Mouse (Mus musculus): Measurements from ENCODE around the gene Eps8l1. TPM values are rescaled to one million over a fixed set of nuclear protein-coding genes. Genes with fewer than 3 reads are reported as not detected.
"Not testable (repeated sequence)": the region's sequence is repeated elsewhere in the genome, so short reads cannot be mapped to it uniquely, and the experiment has no call there.

Eps8l1 gene
- 10.6 and 12.7 TPM in 2 replicates for polyA plus RNA-seq (2012; rRNA removed)

- 53% methylated on average over 15 of the region's 16 CpGs for WGBS
- peaks cover 3% of the 10 kb centered on the region; the same call in 1 of the 2 replicates for H3K4me1 ChIP-seq (ENCODE audit: control insufficient read depth, insufficient read depth, low read length)
- H3K4me3 ChIP-seq (ENCODE audit: insufficient read depth, low read depth, low read length): peak within 1 kb of the TSS; percentile 64
- TF ChIP-seq CTCF (conservative IDR thresholded peaks at IDR 0.05; ENCODE audit: insufficient read depth, insufficient read length, low read depth, low read length) (no peak), POLR2A (IDR thresholded peaks at IDR 0.05; ENCODE audit: low read depth, low read length) (no peak)
- H3K27me3 ChIP-seq (replicated peaks; ENCODE audit: control insufficient read depth, insufficient read depth, low read length): no peaks in the 10 kb centered on the region
- H3K36me3 ChIP-seq (ENCODE audit: control insufficient read depth, insufficient read depth, low read length): no peaks in the 10 kb centered on the region
- DNase-seq: peak; percentile 23
- peak within 1 kb of the TSS; percentile 93 for H3K27ac ChIP-seq (ENCODE audit: insufficient read depth, low read depth, low read length)
These were observed at the start of gene Eps8l1 for GRCm38 (mm10) chr7:4460576-4461434. TSS of gene Eps8l1 (plus strand) at chr7:4460674.

GRCm38 (mm10) chr7:4412406-4412805 is 48.1 kb upstream of the Eps8l1 start:
- H3K4me1 ChIP-seq (ENCODE audit: control insufficient read depth, insufficient read depth, low read length); H3K27ac ChIP-seq (ENCODE audit: insufficient read depth, low read depth, low read length); H3K27me3 ChIP-seq (replicated peaks; ENCODE audit: control insufficient read depth, insufficient read depth, low read length); H3K36me3 ChIP-seq (ENCODE audit: control insufficient read depth, insufficient read depth, low read length); DNase-seq; H3K4me3 ChIP-seq (ENCODE audit: insufficient read depth, low read depth, low read length): not testable (repeated sequence)
- WGBS: 96% methylated on average over 15 of the region's 15 CpGs

- Histone ChIP-seq H3K27ac (ENCODE audit: insufficient read depth, low read depth, low read length) (no peak overlapping the region), H3K4me1 (ENCODE audit: control insufficient read depth, insufficient read depth, low read length) (no peaks in the 10 kb centered on the region)
- 81% methylated on average over 6 of the region's 6 CpGs for WGBS
These were observed 40.8 kb upstream of the Eps8l1 start for GRCm38 (mm10) chr7:4419681-4420080.

GRCm38 (mm10) chr7:4420230-4420629 is 40.2 kb upstream of the Eps8l1 start:
- H3K4me1 ChIP-seq (ENCODE audit: control insufficient read depth, insufficient read depth, low read length): no peaks in the 10 kb centered on the region
- TF ChIP-seq CTCF (conservative IDR thresholded peaks at IDR 0.05; ENCODE audit: insufficient read depth, insufficient read length, low read depth, low read length) (no peak), POLR2A (IDR thresholded peaks at IDR 0.05; ENCODE audit: low read depth, low read length) (no peak)

More at GRCm38 (mm10) chr7:4419681-4420080, 40.8 kb upstream of the Eps8l1 start:
- Histone ChIP-seq H3K36me3 (ENCODE audit: control insufficient read depth, insufficient read depth, low read length) (no peaks in the 10 kb centered on the region), H3K27me3 (replicated peaks; ENCODE audit: control insufficient read depth, insufficient read depth, low read length) (no peaks in the 10 kb centered on the region), H3K4me3 (ENCODE audit: insufficient read depth, low read depth, low read length) (no peak overlapping the region)
- TF ChIP-seq CTCF (conservative IDR thresholded peaks at IDR 0.05; ENCODE audit: insufficient read depth, insufficient read length, low read depth, low read length): no peak
- no peak for TF ChIP-seq POLR2A (IDR thresholded peaks at IDR 0.05; ENCODE audit: low read depth, low read length)
- DNase-seq: no peak

GRCm38 (mm10) chr7:4427161-4427912 is 33.1 kb upstream of the Eps8l1 start:
- WGBS: 63% methylated on average over 7 of the region's 7 CpGs
- TF ChIP-seq CTCF (conservative IDR thresholded peaks at IDR 0.05; ENCODE audit: insufficient read depth, insufficient read length, low read depth, low read length) (peak; percentile 100; the same call in 1 of the 2 replicates), POLR2A (IDR thresholded peaks at IDR 0.05; ENCODE audit: low read depth, low read length) (no peak)
- Histone ChIP-seq H3K4me1 (ENCODE audit: control insufficient read depth, insufficient read depth, low read length) (no peaks in the 10 kb centered on the region), H3K4me3 (ENCODE audit: insufficient read depth, low read depth, low read length) (no peak overlapping the region), H3K27me3 (replicated peaks; ENCODE audit: control insufficient read depth, insufficient read depth, low read length) (no peaks in the 10 kb centered on the region), H3K36me3 (ENCODE audit: control insufficient read depth, insufficient read depth, low read length) (peaks cover 2% of the 10 kb centered on the region; the same call in 1 of the 2 replicates), H3K27ac (ENCODE audit: insufficient read depth, low read depth, low read length) (no peak overlapping the region)
- DNase-seq: peak; percentile 95

More at GRCm38 (mm10) chr7:4420230-4420629, 40.2 kb upstream of the Eps8l1 start:
- no peak for DNase-seq
- Histone ChIP-seq H3K27ac (ENCODE audit: insufficient read depth, low read depth, low read length) (no peak overlapping the region), H3K36me3 (ENCODE audit: control insufficient read depth, insufficient read depth, low read length) (no peaks in the 10 kb centered on the region; the same call in 1 of the 2 replicates), H3K4me3 (ENCODE audit: insufficient read depth, low read depth, low read length) (no peak overlapping the region), H3K27me3 (replicated peaks; ENCODE audit: control insufficient read depth, insufficient read depth, low read length) (no peaks in the 10 kb centered on the region)
- WGBS: 46% methylated on average over 4 of the region's 4 CpGs

- Histone ChIP-seq H3K4me1 (ENCODE audit: control insufficient read depth, insufficient read depth, low read length) (no peaks in the 10 kb centered on the region), H3K4me3 (ENCODE audit: insufficient read depth, low read depth, low read length) (no peak overlapping the region), H3K27ac (ENCODE audit: insufficient read depth, low read depth, low read length) (no peak overlapping the region), H3K36me3 (ENCODE audit: control insufficient read depth, insufficient read depth, low read length) (peaks cover 2% of the 10 kb centered on the region; the same call in 1 of the 2 replicates), H3K27me3 (replicated peaks; ENCODE audit: control insufficient read depth, insufficient read depth, low read length) (no peaks in the 10 kb centered on the region)
- DNase-seq: no peak
- WGBS: 96% methylated on average over 9 of the region's 9 CpGs
- TF ChIP-seq CTCF (conservative IDR thresholded peaks at IDR 0.05; ENCODE audit: insufficient read depth, insufficient read length, low read depth, low read length) (no peak), POLR2A (IDR thresholded peaks at IDR 0.05; ENCODE audit: low read depth, low read length) (no peak)
These were observed 30.1 kb upstream of the Eps8l1 start for GRCm38 (mm10) chr7:4430246-4430844.

All from kidney, adult 2 months (tissue).